Mouse (Mus musculus) embryonic facial prominence, embryonic 12.5 days (tissue): Measurements from ENCODE around the gene Dnajc2. TPM values are rescaled to one million over a fixed set of nuclear protein-coding genes. Genes with fewer than 3 reads are reported as not detected.
A peak's percentile ranks its signal among the peaks of the same experiment; 100 is the strongest.

ENCODE experiments used
- ATAC-seq: fragments of 200-750 bp; cut with Nextera tagmentation; 2 replicates; pipeline ENCODE4 v1.8.0; 2017; ENCODE audit not compliant: insufficient number of reproducible peaks, insufficient read depth, low FRiP score, low TSS enrichment
- H3K27ac ChIP-seq: fragments of 300-500 bp; sonication (generic); 2 replicates; pipeline ENCODE4 v1.5.1; 2016; ENCODE audit warnings: mild to moderate bottlenecking
- H3K27me3 ChIP-seq: fragments of 300-500 bp; sonication (generic); 2 replicates; pipeline ENCODE4 v1.6.1; 2016; ENCODE audit warnings: mild to moderate bottlenecking, moderate library complexity
- H3K36me3 ChIP-seq: fragments of 300-500 bp; sonication (generic); 2 replicates; pipeline ENCODE4 v1.6.1; 2016; ENCODE audit warnings: mild to moderate bottlenecking
- H3K4me1 ChIP-seq: fragments of 300-500 bp; sonication (generic); 2 replicates; pipeline ENCODE4 v1.6.1; 2016
- H3K4me2 ChIP-seq: fragments of 300-500 bp; sonication (generic); replicated peaks from 2 replicates; pipeline ENCODE4 v1.6.1; 2016; ENCODE audit warnings: mild to moderate bottlenecking, moderate library complexity
- H3K4me3 ChIP-seq: fragments of 300-500 bp; sonication (generic); 2 replicates; pipeline ENCODE4 v1.5.1; 2016; ENCODE audit warnings: mild to moderate bottlenecking
- H3K9ac ChIP-seq: fragments of 300-500 bp; sonication (generic); 2 replicates; pipeline ENCODE4 v1.6.1; 2016; ENCODE audit warnings: mild to moderate bottlenecking, moderate library complexity
- H3K9me3 ChIP-seq: fragments of 300-500 bp; sonication (generic); 2 replicates; pipeline ENCODE4 v1.6.1; 2016; ENCODE audit warnings: mild to moderate bottlenecking, moderate library complexity
- WGBS: fragments of 180-500 bp; shearing (Covaris S2); methylation state at CpG from one replicate; pipeline ENCODE4 v1.1.7; 2016; 5-methylcytosine and 5-hydroxymethylcytosine counted together
- polyA plus RNA-seq: library from polyadenylated mRNA; unstranded; fragments of >200 nt; fragmentation: Nextera tagmentation; extraction: Ambion mirVana; gene quantifications from 2 replicates; pipeline ENCODE4 v1.2.1, GENCODE M21; 2016

Dnajc2 gene
- polyA plus RNA-seq, 1 experiment from 2014 or later = 79.8 TPM

DNA sequence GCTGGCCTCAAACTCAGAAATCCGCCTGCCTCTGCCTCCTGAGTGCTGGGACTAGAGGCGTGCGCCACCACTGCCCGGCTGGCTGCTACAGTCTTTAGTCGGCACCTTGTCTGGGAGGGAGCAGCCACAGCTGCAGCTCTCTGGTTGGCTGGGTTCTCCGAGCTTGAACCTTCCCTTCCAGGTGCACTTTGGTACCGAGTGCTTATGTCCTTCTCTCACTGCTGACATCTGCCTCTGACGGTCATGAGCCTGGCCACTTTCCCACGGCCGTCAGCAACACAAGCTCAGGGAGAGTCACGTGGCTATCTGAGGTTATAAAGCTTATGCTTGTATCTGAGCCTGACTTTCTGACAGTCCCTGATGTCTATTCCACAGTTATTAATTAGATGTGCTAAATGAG lies 45.9 kb downstream of the Dnajc2 start:
- peaks cover 9% of the 10 kb centered on the region for H3K4me1 ChIP-seq
- H3K27me3 ChIP-seq = no peaks in the 10 kb centered on the region
- H3K9me3 ChIP-seq = no peaks in the 10 kb centered on the region
- WGBS = 91% methylated on average over 11 of the region's 11 CpGs
- no peak overlapping the region for H3K4me3 ChIP-seq
- no peak overlapping the region for H3K27ac ChIP-seq
- peaks cover 48% of the 10 kb centered on the region for H3K36me3 ChIP-seq
- H3K4me2 ChIP-seq = no peak overlapping the region
- ATAC-seq = no peak
- H3K9ac ChIP-seq = no peak overlapping the region

DNA sequence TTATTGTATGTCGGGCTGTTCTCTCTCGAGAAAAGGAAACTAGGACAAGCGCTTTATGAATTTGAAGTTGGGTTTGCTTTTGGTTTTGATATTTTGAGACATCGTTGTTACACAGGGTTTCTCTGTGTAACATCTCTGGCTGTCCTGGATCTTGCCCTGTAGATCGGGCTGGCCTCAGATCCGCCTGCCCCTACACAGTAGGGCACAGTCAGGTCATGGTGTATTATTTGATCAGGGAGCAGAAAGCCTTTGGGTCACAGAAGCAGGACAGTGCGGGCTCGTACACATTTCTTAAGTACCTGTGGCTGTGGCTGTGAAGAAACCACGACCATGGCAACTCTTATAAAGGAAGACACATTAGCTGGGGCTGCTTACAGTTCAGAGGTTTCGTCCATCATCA lies 47.4 kb downstream of the Dnajc2 start:
- H3K36me3 ChIP-seq = peaks cover 33% of the 10 kb centered on the region
- WGBS = 22% methylated on average over 10 of the region's 10 CpGs
- H3K4me1 ChIP-seq = peaks cover 9% of the 10 kb centered on the region
- peak overlapping the region; percentile 84 for H3K4me2 ChIP-seq
- H3K9ac ChIP-seq = peak overlapping the region; percentile 68
- no peak for ATAC-seq
- no peaks in the 10 kb centered on the region for H3K9me3 ChIP-seq
- H3K4me3 ChIP-seq = peak overlapping the region; percentile 72
- H3K27ac ChIP-seq = peak overlapping the region; percentile 85; the same call in 1 of the 2 replicates
- H3K27me3 ChIP-seq = no peaks in the 10 kb centered on the region

DNA sequence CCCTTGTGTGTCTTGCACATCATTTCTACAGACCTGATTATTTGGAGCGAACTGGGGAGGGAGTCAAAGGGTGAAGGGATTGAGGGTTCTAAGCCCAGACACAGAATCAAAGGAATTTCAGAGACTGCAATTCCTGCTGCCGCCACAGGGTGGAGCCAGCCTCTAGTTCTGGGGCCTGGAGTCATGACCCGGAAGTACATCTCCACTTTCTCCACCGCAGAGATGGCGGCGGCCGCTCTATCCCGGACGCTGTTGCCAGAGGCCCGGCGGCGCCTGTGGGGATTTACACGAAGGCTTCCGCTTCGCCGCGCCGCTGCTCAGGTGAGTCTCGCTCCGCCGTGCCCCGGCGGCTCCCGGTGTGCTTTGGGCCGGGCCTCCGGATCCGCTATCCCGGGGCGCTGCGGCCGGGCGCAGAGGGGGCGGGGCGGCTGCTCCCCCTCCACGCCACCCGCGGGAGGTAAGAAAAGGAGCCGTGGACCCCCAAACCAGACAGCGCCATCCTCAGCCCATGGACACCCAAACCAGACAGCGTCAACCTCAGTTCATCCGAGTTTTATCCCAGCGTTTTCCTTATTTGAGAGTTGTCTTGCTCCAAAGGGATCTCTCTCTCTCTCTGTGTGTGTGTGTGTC lies 48.0 kb downstream of the Dnajc2 start, which contains the start of gene Pmpcb:
Gene Pmpcb (plus strand): TSS at position 186 of the 630 bp plus-strand sequence.
- Histone ChIP-seq H3K27ac (peak within 1 kb of the TSS; percentile 85), H3K27me3 (no peaks in the 10 kb centered on the region), H3K9ac (peak within 1 kb of the TSS; percentile 68), H3K36me3 (peaks cover 28% of the 10 kb centered on the region), H3K9me3 (no peaks in the 10 kb centered on the region), H3K4me1 (peaks cover 9% of the 10 kb centered on the region), H3K4me2 (peak within 1 kb of the TSS; percentile 84), H3K4me3 (peak within 1 kb of the TSS; percentile 72)
- 1% methylated on average over 42 of the region's 42 CpGs for WGBS
- 0 out of 2 replicates have a peak, but pooled peaks have one; percentile 35 for ATAC-seq

DNA sequence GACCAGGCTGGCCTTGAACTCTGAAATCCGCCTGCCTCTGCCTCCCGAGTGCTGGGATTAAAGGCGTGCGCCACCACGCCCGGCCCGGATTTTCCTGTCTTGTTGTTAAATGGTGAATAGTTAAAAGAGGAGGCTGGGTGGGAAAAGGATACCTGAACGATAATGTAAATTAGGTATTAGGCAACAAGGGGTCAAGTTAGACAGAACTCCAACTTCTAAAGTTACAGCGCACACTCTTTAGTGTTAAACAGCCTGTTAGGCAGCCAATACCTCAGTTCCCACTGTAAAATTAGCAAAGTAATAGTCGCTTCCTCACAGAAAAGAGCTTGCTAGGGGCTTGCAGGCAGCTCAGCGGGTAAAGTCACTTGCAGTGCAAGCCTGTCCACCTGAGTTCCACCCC lies 49.0 kb downstream of the Dnajc2 start:
- no peak overlapping the region for H3K4me3 ChIP-seq
- no peaks in the 10 kb centered on the region for H3K9me3 ChIP-seq
- H3K4me1 ChIP-seq = peaks cover 9% of the 10 kb centered on the region
- H3K4me2 ChIP-seq = no peak overlapping the region
- ATAC-seq = no peak
- H3K27ac ChIP-seq = no peak overlapping the region
- H3K27me3 ChIP-seq = no peaks in the 10 kb centered on the region
- 85% methylated on average over 11 of the region's 11 CpGs for WGBS
- H3K9ac ChIP-seq = no peak overlapping the region
- H3K36me3 ChIP-seq = peaks cover 17% of the 10 kb centered on the region

DNA sequence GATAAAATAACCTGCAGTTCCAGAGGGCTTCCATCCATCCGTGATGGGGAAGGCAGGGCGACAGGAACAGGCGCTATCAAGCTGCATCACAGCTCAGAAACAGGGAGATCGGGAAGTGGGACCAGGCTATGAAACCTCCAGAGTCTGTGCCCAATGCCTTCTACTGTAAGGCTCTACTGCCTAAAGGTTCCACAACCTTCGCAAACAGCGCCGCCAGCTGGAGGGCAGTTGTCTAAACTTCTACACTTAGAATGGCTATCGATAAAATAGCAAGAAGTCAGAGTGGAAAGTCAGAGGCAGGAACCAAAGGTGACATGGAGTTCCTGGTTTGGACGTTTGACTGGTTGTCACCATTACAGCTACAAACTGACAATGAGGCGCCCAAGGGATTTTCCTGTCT lies 49.5 kb downstream of the Dnajc2 start:
- WGBS = 23% methylated on average over 10 of the region's 10 CpGs
- 0 out of 2 replicates have a peak overlapping the region, but pooled peaks have one; percentile 20 for H3K4me2 ChIP-seq
- H3K27me3 ChIP-seq = no peaks in the 10 kb centered on the region
- no peak for ATAC-seq
- H3K4me1 ChIP-seq = peaks cover 9% of the 10 kb centered on the region
- no peak overlapping the region for H3K9ac ChIP-seq
- peaks cover 16% of the 10 kb centered on the region for H3K36me3 ChIP-seq
- no peak overlapping the region for H3K27ac ChIP-seq
- H3K4me3 ChIP-seq = no peak overlapping the region
- no peaks in the 10 kb centered on the region for H3K9me3 ChIP-seq

DNA sequence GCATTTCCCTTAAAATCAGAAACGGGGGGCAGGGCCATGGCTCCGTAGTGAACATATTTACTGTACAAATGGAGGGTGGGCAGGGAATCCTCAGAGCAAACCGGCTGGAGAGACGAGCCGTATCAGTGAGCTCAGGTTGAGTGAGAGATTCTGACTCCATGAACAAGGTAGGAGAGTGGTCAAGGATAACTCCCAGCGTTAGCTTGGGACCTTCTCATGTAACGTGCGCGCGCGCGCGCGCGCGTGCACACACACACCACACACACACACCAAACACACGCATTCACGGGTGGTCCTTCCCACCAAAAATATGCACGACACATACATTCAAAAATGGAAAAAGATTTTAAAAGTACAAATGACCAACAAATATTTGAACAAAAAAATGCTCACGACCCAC lies 50.0 kb downstream of the Dnajc2 start:
- 71% methylated on average over 20 of the region's 20 CpGs for WGBS
- H3K4me2 ChIP-seq = peak overlapping the region; percentile 20; the same call in 1 of the 2 replicates
- ATAC-seq = no peak
- peaks cover 9% of the 10 kb centered on the region for H3K4me1 ChIP-seq
- no peaks in the 10 kb centered on the region for H3K9me3 ChIP-seq
- H3K36me3 ChIP-seq = peaks cover 11% of the 10 kb centered on the region
- no peak overlapping the region for H3K27ac ChIP-seq
- H3K9ac ChIP-seq = no peak overlapping the region
- H3K4me3 ChIP-seq = no peak overlapping the region
- no peaks in the 10 kb centered on the region for H3K27me3 ChIP-seq

DNA sequence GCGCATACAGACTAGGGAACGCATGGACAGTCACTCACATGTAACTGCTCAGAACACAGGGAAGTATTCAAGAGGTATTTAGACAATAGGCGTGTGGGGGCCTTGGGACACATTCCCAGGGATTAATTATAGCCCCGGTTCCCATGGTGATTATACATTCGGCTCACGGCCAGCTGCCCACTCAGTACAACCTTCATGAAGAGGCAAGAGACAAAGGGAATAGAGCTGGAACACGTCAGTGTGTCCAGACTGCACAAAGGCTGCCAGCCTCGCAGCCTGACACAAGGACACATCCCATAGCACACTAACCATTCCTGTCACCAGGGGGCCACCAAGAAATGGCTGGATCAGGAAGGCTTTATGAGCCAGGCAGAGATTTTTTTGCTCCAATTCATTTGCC lies 52.1 kb downstream of the Dnajc2 start:
- 0 out of 2 replicates have a peak overlapping the region, but pooled peaks have one; percentile 23 for H3K27ac ChIP-seq
- H3K27me3 ChIP-seq = no peaks in the 10 kb centered on the region
- H3K9ac ChIP-seq = no peak overlapping the region
- WGBS = 36% methylated on average over 8 of the region's 8 CpGs
- peak; percentile 74; the same call in 1 of the 2 replicates for ATAC-seq
- no peak overlapping the region for H3K4me2 ChIP-seq
- no peak overlapping the region for H3K4me3 ChIP-seq
- no peaks in the 10 kb centered on the region for H3K9me3 ChIP-seq
- H3K4me1 ChIP-seq = peaks cover 4% of the 10 kb centered on the region
- H3K36me3 ChIP-seq = no peaks in the 10 kb centered on the region

DNA sequence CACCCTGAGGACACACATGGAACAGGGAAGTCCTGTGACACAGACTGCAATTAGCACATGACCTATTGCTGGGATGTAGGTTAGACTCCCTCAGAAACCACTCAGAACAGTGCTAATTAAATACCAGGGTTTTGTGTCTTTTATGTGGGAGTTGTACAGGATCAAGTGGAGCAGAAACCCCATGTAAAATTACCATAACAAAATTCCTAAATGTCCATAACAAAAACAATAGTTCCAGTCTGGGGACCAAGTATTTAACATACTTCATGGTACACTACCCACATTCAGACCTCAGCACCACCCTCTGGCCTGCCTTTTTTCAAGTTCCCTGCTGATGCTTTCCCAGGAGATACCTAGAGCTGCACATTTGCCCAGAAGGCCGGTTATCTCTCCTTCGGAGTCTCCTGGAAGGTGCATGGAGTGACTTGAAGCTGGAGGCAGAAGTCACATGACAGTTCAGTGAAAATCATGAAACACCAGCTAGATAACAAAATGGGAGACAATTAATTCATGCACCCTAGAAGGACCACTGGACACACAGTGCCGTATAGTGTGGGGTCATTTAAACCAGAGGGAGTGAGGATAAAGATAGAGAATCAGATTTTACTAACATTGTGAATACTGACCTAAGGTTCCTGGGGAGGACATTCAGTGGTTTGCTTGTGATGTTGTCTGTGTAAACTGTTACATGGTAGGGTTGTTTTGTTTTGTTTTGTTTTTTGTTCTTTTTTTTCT lies 52.7 kb downstream of the Dnajc2 start:
- 65% methylated on average over 3 of the region's 3 CpGs for WGBS
- Histone ChIP-seq H3K27me3 (no peaks in the 10 kb centered on the region), H3K27ac (0 out of 2 replicates have a peak overlapping the region, but pooled peaks have one; percentile 23), H3K9me3 (no peaks in the 10 kb centered on the region), H3K4me2 (no peak overlapping the region), H3K4me3 (no peak overlapping the region), H3K36me3 (no peaks in the 10 kb centered on the region), H3K9ac (no peak overlapping the region), H3K4me1 (no peaks in the 10 kb centered on the region)
- ATAC-seq = peak; percentile 35; the same call in 1 of the 2 replicates

DNA sequence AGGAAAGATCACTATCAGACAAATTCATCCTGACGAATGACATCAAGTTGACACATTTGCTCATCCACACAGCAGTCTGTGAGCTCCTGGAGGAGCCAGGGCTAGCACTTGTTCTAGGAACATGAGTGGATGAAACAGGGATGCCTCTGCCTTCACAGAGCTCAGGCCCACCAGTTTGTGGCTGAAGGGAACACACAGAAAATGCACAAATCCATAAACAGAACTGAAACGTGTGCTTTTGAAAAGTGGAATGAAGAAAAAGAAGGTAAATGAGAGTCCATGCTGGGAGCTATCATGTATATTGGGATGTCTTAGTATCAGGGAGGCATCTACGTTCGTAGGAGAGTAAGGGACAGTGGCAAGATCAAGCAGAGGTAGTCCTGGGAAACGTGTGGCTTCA lies 55.9 kb downstream of the Dnajc2 start:
- Histone ChIP-seq H3K27me3 (no peaks in the 10 kb centered on the region), H3K9me3 (no peaks in the 10 kb centered on the region), H3K4me1 (0 out of 2 replicates have a peak, but pooled peaks cover under 1% of the 10 kb centered on the region), H3K36me3 (no peaks in the 10 kb centered on the region), H3K4me3 (no peak overlapping the region), H3K4me2 (no peak overlapping the region), H3K9ac (no peak overlapping the region), H3K27ac (no peak overlapping the region)
- no peak for ATAC-seq
- 76% methylated on average over 5 of the region's 5 CpGs for WGBS

DNA sequence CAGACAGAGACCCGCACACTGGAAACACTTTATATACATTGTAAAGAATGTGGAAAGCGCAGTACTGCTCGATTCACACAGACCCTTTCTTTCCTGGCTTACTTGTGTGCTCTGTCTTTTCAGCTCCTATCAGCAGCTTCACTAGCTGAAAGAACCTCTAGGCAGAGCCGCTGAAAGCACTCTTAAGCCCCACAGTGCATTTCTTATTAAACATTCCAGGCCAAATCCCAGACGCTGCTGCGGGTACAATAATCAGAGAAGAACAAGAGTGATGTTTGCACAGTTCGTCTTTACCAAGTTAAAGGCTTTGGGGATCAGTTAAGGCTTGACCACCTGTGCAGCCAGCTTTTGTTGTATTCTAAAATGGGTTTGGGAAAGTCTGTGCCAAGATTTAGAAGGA lies 60.2 kb downstream of the Dnajc2 start:
- Histone ChIP-seq H3K4me3 (no peak overlapping the region), H3K4me2 (no peak overlapping the region), H3K27ac (peak overlapping the region; percentile 48; the same call in 1 of the 2 replicates), H3K36me3 (no peaks in the 10 kb centered on the region), H3K4me1 (0 out of 2 replicates have a peak, but pooled peaks cover 3% of the 10 kb centered on the region), H3K9me3 (no peaks in the 10 kb centered on the region), H3K9ac (no peak overlapping the region), H3K27me3 (no peaks in the 10 kb centered on the region)
- ATAC-seq = no peak
- WGBS = 49% methylated on average over 7 of the region's 7 CpGs

DNA sequence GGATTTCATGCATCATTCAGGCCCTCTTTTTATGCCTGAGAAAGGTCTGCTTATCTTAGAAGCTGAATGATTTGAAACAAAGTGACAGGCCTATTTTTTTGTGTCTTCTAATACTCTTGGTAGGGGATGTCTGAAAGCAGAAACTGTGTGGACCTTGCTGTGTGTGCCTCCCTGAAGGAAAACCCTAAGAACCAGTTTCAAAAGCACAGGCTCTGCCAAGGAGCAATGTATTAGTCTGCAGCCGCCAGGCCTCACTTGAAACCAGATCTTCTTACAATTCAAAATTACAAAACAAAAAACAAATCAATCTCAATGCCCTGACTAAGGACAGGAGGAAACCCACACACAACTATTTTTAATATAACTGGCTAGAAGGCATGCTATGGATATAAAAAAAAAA lies 60.6 kb downstream of the Dnajc2 start:
- Histone ChIP-seq H3K36me3 (no peaks in the 10 kb centered on the region), H3K4me2 (no peak overlapping the region), H3K4me1 (0 out of 2 replicates have a peak, but pooled peaks cover 3% of the 10 kb centered on the region), H3K27ac (peak overlapping the region; percentile 48; the same call in 1 of the 2 replicates), H3K9ac (no peak overlapping the region), H3K4me3 (no peak overlapping the region), H3K9me3 (no peaks in the 10 kb centered on the region), H3K27me3 (no peaks in the 10 kb centered on the region)
- 54% methylated on average over 1 of the region's 1 CpGs for WGBS
- no peak for ATAC-seq

DNA sequence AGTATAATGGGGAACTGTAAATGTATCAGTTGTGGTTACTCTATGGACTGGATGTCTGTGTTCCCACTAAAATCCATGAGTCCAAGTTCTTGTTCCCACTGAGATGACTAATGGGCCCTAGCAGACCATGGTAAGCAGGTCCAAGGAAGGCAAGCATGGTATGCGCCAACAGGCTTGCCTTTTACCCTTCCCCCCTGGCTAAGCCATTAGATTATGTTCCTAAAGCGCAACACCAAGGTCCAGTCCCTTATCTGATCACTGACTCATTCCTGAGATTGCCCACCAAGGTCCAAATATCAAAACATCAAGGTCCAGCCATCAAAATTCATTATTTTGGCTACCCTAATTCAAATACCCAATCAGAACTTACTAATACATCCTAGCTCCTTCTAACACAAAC lies 65.8 kb downstream of the Dnajc2 start:
- WGBS = 83% methylated on average over 2 of the region's 2 CpGs
- no peak overlapping the region for H3K4me2 ChIP-seq
- H3K9ac ChIP-seq = no peak overlapping the region
- H3K36me3 ChIP-seq = no peaks in the 10 kb centered on the region
- no peak for ATAC-seq
- H3K27ac ChIP-seq = no peak overlapping the region
- H3K4me1 ChIP-seq = 0 out of 2 replicates have a peak, but pooled peaks cover 3% of the 10 kb centered on the region
- no peak overlapping the region for H3K4me3 ChIP-seq
- no peaks in the 10 kb centered on the region for H3K9me3 ChIP-seq
- no peaks in the 10 kb centered on the region for H3K27me3 ChIP-seq
